Mouse (Mus musculus): Measurements from ENCODE around the gene Aldh16a1.

Gene Aldh16a1

DNA sequence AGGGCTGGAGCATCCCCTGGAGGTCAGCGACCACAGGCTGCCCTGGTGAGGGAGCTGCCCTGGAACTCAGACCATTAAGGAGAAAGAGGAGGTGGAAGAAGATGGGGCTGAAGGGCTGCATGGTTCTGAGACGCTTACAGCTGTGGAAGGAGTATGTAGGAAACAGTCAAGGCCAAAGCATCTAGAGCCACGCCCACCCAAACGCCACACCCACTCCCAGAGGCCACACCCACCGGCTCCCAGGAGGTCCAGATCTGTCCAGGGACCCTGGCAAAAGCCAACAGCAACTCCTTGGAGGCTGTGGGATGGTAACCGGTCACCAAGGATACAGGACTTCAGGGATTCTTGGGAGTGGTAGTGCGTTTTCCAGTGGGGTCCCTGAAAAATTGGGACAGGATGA, 24.2 kb upstream of the Aldh16a1 start:
- no peak for DNase-seq

GRCm38 (mm10) chr7:45176356-45176755, 22.0 kb upstream of the Aldh16a1 start:
- no peak for DNase-seq

DNA sequence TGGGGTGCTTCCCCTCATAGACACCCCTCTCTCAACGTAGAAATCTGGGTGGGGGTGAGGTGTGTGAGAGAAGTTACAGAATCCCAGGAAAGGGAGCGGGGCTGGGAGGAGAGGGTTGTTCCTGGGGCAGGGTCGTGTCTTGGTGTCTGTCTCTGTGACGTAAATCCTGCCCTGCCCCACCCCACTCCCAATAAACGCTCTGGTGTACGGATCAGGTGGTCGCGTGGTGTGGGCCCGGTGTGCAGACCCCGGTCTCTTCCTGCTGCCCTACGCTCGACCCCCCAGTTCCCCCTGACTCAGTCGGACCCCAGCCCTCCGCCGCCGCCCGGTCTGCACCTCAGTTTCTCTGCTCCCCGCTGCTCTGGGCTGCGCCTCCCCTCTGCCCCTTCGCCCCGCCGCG, 21.5 kb upstream of the Aldh16a1 start:
- DNase-seq: no peak

DNA sequence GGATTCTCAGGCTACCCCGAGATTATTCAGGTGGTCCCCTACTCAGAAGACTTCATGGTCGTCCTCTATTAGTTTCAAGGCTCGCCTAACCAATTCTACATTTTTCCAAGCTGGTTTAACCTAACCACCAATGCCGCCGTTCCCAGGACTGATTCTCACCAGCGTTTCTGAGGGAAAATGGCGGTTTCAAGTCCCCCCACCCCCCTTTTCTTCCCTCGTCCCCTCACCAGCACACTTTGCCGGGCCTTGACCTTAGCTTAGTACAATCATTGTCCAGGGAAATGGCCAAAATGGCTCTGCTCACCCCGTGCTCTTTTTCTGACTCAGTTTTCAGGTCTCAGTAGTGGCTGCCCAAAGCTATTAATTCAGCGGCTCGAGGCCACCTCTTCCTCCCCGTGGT, 21.0 kb upstream of the Aldh16a1 start:
- no peak for DNase-seq

- DNase-seq: no peak
Observed at GRCm38 (mm10) chr7:45174567-45175280, 20.3 kb upstream of the Aldh16a1 start.

GRCm38 (mm10) chr7:45173772-45174171, 19.4 kb upstream of the Aldh16a1 start:
- DNase-seq: peak in 1 of 2 experiments; percentile 24

DNA sequence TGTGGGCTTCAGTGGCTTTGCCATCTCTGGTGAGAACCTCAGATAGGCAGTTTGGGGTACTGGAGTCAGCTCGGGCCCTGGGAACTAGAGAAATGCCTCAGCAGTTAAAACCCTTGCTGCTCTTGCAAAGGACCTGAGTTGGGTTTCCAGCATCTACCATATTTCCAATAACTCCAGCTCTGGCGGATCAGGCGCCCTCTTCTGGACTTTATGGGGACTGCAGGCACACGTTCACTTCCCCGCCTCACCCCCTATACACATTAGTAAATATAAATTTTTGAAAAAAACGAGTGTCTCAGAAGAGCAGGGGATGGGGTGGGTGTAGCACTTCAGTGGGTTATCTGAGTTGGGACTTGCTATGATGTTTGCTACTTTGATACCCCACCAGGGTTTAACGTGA, 18.6 kb upstream of the Aldh16a1 start:
- peak in 1 of 2 experiments; percentile 50 for DNase-seq

GRCm38 (mm10) chr7:45169495-45169894, 15.1 kb upstream of the Aldh16a1 start:
- DNase-seq: no peak

DNA sequence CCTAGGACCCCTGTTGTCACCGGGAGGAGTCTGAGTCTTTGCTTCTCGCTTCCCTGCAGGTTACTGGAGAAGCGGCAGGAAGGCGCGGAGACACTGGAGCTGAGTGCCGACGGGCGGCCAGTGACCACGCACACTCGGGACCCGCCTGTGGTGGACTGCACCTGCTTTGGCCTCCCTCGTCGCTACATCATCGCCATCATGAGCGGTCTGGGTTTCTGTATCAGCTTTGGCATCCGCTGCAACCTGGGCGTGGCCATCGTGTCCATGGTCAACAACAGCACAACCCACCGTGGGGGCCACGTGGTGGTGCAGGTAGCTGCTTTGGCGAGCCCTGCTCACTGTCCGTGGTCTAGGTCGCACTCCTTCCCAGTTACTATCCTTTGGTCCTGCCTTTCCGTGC, 14.3 kb upstream of the Aldh16a1 start:
- no peak for DNase-seq

DNA sequence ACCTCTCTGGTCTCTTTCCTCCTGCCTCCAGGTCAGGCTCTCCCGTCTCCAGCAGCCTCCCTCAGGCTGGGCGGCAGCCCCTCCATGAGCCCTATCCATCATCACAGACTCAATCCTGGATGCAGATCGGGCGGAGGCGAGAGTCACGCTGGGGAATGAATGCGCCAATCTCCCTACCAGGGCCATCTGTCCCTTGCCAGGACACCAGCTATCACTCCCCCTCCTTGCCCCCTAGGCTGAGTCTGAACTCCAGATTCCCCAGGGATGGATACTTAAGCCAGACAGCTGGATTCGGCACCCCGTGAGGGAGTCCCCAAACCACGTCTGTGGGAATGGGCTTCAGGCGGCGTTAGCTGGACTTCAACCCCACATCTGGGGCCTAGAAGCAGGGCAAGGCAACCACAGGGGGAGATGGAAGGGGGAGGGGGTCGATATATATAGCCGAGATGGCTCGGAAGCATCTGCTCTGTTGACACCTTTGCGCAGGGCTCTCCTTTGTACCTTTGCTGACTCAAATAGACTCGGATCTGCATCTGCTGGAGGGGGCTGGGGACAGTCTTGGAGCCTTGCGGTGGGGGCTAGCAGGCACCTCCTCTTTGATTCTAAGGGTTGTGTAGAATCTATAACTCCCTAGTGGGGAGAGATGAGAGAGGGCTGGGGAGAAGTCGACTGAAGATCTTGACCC, 13.5 kb upstream of the Aldh16a1 start:
- DNase-seq: no peak

DNA sequence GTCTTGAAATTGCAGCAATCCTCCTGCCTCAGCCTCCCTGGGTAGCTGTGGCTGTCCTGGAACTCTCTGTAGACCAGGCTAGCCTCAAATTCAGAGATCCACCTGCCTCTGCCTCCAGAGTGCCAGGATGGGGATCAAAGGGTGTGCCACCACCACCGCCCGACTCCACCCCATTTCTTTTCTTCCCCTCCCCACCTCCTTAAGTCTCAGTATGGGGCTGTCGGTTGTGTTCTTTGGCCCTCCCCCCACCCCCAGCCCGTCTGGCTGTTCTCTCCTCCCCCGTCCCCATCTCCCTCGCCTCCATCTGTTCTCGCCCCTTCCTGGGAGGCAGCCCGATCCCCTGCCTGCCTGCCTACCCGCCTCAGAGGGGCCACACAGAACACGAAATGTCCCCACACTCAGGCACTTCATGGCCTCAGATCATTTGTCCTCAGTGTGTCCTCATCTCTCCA, 12.6 kb upstream of the Aldh16a1 start:
- no peak for DNase-seq

- DNase-seq: no peak
Observed at GRCm38 (mm10) chr7:45165701-45166100, 11.3 kb upstream of the Aldh16a1 start.

DNA sequence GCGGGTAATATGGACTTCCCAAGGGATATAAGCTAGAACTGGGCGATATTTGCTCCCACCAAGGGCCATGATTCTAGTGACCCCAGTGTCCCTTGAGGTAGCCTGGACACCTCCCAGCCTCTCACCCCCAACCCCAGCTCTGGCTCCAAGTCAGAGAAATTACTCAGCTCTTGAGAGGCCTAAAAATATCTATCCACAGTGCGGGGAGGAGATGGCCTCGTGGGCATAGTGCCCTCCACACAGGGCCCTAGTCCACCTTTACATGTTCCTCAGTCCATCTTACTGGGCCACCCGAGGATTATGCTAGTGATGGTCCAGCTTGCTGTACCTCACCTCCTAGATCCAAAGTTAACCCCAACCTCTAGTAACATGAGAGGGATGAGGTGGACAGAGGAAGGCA, 10.4 kb upstream of the Aldh16a1 start:
- no peak for DNase-seq

- DNase-seq: peak; percentile 34 to 71
Observed at GRCm38 (mm10) chr7:45163735-45164490, 9.5 kb upstream of the Aldh16a1 start, which contains the start of gene Slc17a7. Slc17a7 (plus strand) TSS chr7:45163949.

- no peak for DNase-seq
Observed at GRCm38 (mm10) chr7:45162996-45163615, 8.7 kb upstream of the Aldh16a1 start.

GRCm38 (mm10) chr7:45162551-45162950, 8.2 kb upstream of the Aldh16a1 start:
- no peak for DNase-seq

GRCm38 (mm10) chr7:45161612-45162473, 7.5 kb upstream of the Aldh16a1 start:
- peak; percentile 90 to 95 for DNase-seq

DNA sequence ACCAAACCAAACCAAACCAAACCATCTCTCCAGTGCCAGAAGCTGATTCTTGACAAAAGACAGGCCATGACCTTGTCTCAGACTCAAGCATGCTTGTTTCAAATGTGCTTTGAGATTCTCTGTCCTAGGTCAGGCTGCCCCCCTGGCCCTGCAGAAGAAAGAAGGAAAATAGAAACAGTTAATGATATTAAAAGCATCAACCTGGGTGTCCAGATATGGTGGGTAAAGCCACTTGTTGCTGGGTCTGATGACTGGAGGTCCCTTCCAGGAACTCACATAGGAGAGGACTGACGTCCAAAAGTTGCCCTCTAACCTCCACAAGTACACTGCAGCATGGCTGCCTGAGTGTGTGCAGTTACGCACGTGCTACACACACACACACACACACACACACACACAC, 6.5 kb upstream of the Aldh16a1 start:
- DNase-seq: no peak

DNA sequence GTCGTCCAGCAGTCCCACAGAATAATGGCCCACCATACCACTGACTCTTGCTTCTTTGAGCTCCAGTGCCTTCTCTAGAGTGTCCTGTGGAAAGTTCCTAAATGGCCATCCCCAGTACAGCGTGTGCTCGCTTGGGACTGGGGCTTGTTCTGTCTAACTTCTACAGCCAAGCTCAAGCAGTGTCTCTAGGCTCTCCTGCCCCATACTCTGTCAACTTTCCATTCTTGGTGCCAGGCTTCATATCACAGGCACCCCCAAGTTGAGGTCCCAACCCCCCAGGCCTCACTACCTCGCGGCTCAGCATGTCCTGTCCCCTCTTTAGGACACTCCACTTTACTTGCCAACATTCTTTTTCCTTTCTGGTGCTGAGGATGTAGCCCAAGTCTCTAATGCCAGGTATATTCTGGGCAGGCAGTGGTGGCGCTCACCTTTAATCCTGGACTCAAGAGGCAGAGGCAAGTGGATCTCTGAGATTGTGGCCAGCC, 6.0 kb upstream of the Aldh16a1 start:
- DNase-seq: no peak

DNA sequence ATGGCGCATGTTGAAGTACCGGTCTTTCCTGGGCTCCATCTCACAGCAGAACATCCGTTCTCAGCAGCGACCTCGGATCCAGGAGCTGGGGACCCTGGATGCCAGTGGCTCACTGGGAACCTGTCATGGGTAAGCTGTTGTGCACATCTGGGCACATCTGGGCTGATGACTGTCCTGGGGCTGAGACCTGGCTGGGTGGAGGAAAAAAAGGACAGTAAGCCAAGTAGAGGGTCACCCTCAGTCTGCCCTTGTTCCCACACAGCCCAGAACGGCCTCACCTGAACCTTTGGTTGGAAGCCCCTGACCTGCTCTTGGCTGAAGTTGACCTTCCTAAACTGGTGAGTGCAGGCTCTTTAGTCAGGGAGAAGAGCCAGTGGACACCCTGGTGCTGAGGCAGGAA, 4.6 kb upstream of the Aldh16a1 start:
- no peak for DNase-seq

GRCm38 (mm10) chr7:45157459-45157858, 3.1 kb upstream of the Aldh16a1 start:
- no peak for DNase-seq

GRCm38 (mm10) chr7:45156206-45156605, 1.8 kb upstream of the Aldh16a1 start:
- no peak for DNase-seq

All from kidney, postnatal 36 days (tissue).